Mouse (Mus musculus) E14TG2a.4 (cell line): ENCODE results near the gene Kcnd3.

Experiments used
- CTCF ChIP-seq: conservative IDR thresholded peaks from 2 replicates; pipeline ENCODE4 v1.5.1; 2014; ENCODE audit warnings: low read length
- NANOG ChIP-seq: IDR thresholded peaks from 2 replicates; pipeline ENCODE4 v1.6.1; 2014; ENCODE audit warnings: borderline replicate concordance, low read length, mixed read lengths
- POU5F1 ChIP-seq: IDR thresholded peaks from 2 replicates; pipeline ENCODE4 v1.6.1; 2014; ENCODE audit warnings: low read length, borderline replicate concordance

DNA sequence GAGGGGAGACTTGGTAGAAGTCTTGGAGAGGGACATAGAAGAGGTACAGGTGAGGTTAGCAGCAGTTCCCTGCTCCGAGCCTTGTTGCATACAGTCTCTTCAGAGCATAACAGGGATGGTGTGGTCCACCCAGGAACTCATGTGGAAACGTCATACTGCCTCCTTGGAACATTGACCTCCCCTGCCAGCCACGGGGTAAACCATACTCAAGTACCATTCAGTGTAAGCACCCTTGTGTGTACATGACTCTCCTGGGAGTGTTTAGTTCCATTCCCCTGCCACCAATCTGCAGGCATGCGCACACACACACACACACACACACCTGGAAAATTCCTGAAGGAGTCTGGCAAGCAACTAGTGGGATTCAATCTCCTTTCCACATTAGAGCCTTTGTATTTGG, 90.6 kb downstream of the Kcnd3 start:
- TF ChIP-seq CTCF (no peak), NANOG (no peak), POU5F1 (no peak)
